Mouse (Mus musculus): ENCODE data around the gene Kcnj2.

Kcnj2 gene

DNA sequence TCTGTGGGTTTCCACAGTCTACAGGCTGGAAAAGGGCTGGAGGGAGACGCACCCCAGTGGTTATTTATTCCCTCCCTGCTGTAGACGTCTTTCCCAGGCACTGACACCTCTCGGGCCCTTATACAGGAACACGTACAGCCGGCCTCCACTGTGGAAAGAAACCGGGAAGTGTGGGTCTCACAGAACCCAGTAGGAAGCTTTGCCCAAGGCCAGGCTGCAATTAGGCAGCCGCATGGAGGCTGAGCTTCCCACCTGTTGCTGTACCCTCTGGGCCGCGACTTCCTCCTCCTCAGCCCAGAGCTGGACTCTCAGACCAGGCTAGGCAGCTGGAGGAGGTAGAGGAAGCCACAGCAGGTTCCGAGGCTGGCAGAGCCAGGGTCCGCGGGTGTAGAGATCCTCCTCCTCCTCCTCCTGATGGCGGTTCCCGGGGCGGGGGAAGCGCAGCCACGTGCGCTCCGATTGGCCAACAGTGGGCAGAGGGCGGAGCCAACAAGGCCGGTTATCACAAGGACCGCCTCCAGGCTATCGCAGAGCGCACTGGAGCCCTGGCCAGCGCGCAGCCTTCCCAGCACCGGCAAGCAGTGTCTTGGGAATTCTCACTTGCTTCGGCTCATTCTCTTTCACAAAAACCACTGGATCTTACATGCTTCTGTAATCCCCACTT is at the start of gene Kcnj2:
Gene Kcnj2 (plus strand): TSS at position 530 of the 664 bp plus-strand sequence.
- ATAC-seq (ENCODE audit: low TSS enrichment), result peak; percentile 91

DNA sequence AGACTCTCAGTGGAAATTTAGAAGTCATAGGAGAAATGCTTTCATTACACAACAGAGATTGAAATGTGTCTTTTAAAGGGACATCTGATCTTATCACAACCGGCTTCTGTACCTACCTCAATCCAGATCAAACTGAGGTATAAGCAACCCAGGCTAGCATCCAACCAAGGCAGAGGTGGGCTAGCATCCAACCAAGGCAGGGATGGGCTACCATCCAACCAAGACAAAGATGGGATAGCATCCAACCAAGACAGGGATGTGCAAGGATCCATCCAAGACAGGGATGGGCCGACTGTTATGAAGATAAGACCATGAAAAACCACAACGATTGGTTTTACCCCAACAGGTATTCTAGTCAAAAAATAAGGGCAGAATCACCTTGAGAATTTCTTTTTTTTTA is 49.8 kb upstream of the Kcnj2 start:
- ATAC-seq (ENCODE audit: low TSS enrichment), result no peak

DNA sequence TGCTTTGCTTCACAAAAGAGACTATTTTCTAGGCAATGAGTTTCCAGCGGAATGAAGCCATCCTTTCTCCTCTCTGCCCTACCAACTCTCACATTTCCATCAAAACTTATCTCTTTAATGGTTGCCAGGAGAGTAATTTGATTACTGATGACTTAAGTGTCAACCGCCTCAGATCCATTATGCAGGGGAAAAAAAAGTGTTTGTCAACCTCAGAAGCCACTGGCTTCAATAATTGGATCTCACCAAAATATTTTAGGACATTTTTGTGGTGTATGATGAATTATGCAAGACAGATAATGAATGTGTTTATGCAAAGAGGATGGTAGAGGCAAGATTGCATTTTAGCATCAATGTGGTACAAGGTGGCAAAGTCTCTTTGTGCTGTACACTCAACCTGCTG is 45.8 kb upstream of the Kcnj2 start:
- no peak for ATAC-seq (ENCODE audit: low TSS enrichment)

DNA sequence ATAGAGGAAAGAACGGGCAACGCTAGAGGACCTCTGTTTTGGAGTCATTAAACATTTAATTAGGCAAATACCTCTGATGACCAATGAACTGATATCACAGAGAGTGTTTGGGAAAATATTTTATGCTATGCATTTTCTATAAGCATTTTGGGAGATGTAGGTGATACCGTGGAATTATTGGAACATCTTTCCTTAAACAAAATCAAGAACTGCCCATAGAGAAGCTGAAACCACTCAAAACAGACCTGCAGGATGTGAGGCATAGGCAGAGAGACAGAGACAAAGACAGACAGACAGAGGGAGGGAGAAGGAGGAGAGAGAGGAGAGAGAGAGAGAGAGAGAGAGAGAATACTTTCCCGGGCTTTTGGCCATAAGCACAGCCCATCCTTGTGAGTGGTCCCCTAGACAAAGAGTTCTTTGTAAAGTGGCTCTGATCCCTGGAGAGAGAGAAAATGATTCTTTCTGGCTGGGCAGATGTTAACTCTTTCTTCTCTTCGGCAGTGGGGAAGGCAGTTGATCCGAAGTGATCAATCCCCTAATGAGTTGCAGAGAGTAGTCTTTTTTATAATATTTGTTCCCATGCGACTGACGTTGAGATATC is 43.2 kb upstream of the Kcnj2 start:
- no peak for ATAC-seq (ENCODE audit: low TSS enrichment)

DNA sequence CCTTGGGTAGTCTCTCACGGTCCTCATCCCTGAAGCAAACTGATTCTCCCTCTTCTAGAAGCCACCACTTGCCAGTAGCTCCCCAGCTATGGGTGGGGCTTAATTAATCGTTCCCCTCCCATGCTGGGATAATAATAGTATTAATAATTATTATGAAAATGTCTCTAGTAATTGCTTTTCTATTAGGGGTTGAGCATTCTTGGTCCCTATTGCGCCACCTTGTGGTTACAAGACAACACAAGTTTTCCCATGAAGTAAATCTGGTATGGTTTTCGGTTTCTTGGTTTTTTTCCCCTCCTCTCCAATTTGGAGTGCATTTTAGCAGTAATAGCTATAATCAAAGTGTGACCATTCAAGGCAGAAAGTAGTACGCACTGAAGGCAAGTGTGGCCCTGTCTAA is 23.8 kb upstream of the Kcnj2 start:
- no peak for ATAC-seq (ENCODE audit: low TSS enrichment)

DNA sequence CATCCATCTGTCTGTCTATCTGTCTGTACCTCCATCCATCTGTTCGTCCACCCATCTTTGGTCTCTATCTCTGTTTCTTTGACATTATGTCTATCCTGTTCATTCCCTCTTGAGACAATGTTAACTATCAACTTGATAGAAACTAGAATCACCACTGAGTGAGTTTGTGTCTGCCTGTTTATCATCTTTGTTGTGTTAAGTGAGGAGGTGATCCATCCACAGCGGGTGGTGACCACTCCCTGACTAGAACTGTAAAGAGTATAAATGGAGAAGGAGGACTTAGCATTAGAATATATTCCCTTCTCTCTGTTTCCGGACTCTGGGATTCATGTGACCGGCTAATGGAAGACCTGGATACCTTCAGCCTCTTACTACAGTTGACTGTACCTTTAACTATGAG is 22.7 kb upstream of the Kcnj2 start:
- ATAC-seq (ENCODE audit: low TSS enrichment), result no peak

DNA sequence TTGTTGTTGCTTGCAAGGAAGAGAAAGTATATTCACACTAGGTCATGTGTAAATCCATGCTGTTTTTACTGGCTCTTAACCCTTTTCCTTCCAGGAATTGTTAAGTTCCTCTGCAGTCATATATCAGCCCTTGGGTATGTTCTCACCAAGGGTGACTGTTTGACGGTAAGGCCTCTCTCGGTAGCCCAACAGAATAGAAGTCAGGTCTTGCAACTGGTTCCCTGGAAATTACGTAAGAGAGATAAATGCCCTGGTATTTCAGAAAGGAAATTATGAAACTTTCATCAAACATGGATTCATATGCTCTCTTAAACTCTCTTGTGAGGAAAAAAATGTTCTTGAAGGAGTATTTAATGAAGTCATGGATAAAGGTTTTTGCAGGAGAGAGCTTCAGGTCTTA is 11.7 kb upstream of the Kcnj2 start:
- no peak for ATAC-seq (ENCODE audit: low TSS enrichment)

DNA sequence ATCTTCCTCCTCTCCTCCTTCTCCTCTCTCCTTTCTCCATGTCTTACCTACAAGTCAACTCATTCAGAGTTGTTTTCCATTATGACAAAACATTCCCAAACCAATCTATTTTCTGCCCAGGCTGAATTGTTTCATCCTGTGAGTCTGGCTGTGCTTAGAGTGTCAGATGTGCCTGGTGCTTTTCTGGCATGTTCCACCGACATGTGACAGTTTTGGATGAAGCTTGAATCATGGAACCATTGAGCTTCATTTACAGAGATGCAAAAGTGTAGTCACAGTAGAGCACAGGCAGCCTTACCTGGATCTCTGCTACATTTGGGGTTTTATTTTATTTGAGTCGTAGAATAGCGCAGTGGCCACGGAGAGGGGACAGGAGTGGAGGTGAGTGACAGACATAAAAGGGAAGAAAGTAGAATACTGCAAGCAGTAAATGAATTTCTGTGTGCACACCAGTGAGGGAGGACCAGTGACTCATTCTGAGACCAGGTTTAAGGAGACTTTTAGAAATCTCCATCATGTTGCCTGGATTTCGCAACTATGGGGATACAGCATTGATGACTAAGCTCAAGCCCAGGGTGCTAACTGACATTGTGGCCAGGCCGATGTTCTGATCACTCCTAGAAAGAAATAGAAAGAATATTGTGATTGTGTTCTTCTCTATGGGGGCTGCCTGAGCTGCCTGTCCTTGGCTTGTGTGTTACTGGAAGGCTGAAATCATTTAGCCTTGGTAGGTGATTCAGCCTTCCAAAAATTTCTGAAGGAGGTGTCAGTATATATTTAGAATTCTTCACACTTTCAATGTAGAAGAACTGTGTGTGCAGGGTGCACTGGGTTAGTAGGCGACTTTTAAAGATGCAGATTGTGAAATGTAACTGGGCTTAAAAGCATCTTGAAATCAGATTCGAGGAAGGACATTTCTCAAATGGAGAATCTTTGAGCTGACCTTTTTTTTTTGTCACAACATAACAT is 10.8 kb upstream of the Kcnj2 start:
- peak; percentile 86 for ATAC-seq (ENCODE audit: low TSS enrichment)

DNA sequence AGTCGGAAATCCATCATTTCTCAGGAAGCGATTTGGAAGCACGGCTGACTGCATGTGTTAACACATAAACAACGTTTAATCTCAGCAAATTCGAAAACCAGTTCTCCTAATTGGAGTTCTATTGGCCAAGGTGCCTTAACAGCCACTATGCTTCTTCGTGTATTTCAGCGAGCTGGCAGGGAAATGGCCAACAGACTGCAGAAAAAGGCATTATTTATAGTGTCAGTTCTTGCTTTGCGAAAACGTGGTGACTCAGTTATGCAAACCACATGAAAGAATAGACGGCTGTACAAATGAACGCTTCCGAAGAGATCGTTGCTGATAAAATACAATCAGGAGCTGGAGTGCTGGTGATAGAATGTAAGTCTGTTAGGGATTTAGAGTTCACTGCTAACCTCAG is 9.9 kb upstream of the Kcnj2 start:
- ATAC-seq (ENCODE audit: low TSS enrichment), result peak; percentile 48

DNA sequence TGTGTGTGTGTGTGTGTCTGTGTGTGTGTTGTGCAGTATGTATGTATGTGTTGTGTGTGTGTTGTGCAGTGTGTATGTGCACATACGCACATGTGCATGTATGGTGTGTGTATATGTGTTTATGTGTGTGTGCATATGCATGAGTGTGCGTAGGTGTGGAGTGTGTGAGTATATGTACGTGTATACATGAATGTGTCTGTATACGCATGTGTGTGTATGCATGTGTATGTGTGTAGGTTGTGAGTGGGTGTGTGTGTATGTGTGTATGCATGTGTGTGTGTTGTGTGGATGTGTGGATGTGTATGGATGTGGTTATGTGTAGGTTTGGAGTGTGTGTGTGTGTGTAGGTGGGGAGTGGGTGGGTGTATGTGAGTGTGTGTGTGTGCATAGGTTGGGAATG is 8.5 kb upstream of the Kcnj2 start:
- no peak for ATAC-seq (ENCODE audit: low TSS enrichment)

DNA sequence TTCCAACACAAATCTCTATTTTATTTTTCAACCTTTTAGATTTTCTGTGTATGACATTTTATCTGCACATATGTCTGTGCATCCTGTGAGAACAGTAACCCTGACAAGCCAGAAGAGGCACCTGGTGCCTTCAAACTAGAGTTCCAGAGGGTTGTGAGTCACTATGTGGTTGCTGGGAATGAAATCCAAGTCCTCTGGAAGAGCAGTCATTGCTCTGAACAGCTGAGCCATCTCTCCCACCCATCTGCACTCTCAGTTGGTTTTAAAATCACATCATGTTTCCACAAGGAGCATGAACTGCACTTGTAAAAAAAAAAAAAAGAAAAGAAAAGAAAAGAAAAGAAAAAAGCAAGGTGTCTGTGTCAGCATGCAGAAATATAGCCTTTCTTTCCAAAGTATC is 6.5 kb upstream of the Kcnj2 start:
- ATAC-seq (ENCODE audit: low TSS enrichment), result no peak

DNA sequence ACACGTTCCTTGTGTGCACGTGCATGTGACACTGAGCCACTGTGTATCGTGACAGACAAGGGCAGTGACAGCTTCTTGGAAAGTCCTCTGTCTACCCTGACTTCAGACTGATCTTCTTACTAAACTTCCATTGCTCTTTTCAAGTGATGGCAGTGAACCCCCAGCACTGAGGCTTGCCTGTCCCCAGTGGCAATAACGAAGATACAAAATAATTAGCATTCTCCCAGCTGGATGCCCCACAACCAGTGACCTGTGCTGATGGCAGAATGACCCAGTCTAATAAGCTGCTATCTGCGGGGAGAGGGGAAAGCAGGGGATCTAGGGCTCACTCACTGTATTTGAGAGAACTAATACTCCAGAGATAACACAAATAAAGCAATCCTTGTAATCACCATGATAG is 5.7 kb upstream of the Kcnj2 start:
- no peak for ATAC-seq (ENCODE audit: low TSS enrichment)

DNA sequence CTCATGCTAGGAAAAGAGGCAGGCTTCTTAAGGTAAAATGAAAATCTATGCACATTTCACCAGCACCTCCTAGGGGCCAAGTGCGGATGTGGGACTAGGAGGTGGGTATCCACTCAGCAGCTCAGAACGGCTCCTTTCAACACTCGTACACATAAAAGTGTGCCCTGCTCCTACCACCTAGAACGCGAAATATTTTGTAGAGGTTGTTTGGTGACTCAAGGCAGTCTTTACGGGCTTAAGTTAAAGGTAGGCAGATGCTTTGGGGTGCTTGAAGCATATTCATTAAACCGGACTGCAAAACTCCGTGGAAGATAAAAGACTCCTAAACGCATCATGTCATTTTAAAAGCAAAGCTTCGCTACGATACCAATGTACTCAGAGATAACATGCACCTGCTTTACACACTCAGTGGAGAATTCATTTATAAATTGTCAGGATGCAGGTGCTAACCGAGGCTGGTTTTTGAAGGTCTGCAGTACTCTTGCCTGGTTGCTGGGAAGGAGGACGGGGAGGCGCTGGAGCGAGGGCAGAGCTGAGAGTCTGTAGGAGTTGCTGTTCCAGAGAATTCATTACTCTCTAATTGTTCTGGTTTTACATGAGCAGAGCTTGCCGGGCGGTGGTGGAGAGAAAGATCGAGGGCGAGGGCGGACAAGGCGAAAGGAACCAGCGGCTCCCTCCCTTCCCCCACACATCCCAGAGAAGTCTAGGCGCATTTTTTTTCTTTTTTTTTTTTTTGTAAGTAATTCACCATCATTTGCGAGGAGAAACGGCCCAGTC is 1.0 kb upstream of the Kcnj2 start:
- peak; percentile 60 for ATAC-seq (ENCODE audit: low TSS enrichment)

DNA sequence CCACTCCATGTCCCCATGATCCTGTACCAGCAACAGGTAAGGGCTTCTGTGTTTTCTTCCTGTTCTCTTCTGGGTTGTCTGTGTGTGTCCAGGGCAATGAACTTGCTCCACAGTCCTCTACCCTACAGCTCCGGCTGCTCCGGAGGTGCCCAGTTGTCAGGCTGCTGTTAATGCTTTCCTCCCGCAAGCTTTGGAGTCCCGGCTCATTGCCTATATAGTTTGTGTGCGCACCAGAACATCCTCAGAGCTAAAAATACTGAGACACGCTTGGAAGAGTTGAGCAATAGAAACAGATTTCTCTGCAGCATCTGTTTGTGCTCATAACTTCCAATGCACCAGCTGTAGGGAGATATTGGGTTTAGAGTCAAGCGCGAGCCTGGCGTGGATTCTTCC is 331 bp downstream of the Kcnj2 start:
- peak; percentile 30 for ATAC-seq (ENCODE audit: low TSS enrichment)

DNA sequence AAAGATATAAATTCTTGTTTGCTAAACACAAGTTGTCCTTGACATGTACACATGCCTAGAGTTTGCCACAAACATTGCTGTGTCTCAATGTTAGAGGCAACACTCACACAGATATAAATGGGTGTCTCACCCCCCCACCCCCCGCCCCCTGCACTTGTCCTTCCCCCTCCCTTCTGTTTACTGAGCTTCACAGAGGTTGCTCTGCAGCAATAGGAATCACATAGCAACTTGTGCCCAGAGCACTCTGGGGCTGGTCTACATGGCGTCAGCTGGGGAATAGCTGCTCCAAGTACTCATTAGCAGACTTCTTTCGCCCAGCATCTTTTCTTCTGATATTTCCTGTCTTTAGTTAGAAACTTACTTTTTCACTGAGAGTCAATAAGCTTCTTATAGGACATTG is 1.8 kb downstream of the Kcnj2 start:
- ATAC-seq (ENCODE audit: low TSS enrichment), result no peak

DNA sequence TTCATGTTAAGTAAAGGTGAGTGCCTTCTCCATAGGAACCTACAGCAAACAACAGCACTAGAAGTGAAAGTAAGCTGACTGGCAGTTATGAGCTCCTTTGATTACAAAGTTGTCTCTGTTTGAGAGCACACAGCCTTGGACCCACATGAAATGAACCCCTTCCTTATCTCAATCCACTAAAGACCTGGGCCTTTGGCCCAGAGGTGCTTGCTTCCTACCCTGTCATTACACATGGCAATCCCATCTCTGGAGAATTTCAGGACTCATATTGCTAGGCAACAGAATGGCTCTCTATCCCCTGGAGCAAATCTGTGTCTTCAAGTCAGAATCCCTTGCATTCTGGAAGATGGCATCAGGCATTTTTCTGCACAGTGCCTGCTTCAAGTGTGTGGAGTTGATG is 4.5 kb downstream of the Kcnj2 start:
- ATAC-seq (ENCODE audit: low TSS enrichment), result no peak

DNA sequence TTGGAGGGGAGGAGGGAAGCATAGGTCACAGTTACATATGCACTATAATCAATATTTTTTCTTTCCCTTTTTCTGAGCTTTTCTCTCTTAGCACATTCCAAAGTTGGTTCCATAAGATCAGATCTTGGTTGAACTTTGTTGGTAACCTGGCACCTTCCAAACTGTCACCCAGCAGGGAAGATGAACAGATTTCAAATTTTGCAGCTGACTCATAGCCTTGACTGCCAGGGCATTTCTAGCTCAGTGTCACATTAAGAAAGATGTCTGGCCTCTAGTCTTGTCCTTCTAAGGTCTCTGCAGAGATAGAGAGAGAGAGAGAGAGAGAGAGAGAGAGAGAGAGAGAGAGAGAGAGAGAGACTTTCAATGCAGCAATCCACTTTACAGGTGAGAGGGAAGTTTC is 8.2 kb downstream of the Kcnj2 start:
- no peak for ATAC-seq (ENCODE audit: low TSS enrichment)

DNA sequence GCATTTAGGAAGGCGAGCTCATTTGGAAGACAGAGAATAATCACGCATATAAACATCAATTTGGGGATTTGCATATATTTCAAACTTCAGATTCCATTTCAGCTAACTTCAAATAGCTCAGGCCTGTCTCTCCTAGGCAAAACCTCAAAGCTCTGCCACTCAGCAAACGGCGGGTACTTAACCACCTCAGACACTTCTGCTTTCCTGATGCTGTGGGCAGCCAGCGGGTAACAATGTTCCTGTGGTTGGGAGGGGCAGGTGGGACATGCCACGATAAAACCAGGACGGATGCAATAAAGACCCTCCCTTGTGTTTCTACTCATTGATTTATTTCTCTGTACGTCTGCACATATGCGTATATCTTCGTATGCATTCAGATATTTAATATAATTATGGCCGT is 12.1 kb downstream of the Kcnj2 start:
- no peak for ATAC-seq (ENCODE audit: low TSS enrichment)

DNA sequence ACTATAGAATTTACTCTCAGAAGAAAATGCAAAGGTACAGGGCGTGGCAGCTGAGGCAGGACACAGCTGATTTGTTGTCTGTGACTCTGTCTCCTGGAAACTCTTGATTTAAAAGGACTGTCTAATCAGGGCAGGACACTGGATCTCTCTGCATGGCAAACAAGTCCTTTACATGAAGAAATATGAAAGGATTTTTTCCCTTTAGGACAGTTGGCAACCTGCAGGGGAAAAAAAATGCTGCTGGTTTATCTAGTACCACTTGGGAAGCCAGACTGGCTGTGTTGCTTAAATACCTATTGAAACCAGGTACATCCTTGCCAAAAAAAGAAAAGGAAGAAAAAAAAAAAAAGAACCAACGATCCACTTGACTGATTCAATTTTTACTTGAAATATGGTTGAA is 17.0 kb downstream of the Kcnj2 start:
- ATAC-seq (ENCODE audit: low TSS enrichment), result no peak

DNA sequence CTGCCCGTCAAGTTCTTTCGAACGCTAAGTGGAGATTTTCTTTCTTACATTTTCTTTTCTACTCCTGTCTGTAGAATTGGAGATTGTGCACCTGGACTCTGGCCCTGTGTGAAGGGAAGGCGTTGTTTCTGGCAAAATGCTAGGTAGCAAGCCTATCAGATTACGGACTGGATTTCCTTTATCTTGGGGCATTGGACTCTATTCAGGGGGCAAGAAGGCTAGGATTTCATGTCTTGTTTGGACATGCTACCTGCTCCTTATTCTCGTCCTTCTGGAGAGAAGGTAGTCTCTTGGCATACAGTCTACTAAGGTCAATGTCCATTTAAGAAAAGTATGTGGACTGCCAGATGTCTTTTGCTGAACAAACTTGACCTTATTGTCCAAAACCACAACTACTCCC is 21.0 kb downstream of the Kcnj2 start:
- ATAC-seq (ENCODE audit: low TSS enrichment), result no peak

DNA sequence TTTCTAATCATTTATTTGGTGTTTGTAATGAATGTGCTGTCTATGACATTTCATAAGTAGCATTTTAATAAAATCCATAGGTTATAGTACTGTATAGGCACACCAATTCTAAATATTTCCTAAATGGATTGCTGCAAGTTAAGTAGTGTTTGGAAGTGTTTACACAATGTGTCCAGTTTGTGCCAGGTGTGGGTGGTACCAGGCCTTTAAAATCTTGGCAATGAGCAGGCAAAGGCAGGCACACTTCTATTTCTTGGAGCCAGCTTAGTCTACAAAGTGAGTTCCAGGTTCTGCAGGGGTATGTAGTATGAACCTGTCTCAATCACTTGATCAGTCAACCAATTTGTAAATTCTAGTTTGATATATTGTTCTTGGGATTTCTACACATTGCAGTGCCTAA is 22.3 kb downstream of the Kcnj2 start:
- ATAC-seq (ENCODE audit: low TSS enrichment), result no peak

DNA sequence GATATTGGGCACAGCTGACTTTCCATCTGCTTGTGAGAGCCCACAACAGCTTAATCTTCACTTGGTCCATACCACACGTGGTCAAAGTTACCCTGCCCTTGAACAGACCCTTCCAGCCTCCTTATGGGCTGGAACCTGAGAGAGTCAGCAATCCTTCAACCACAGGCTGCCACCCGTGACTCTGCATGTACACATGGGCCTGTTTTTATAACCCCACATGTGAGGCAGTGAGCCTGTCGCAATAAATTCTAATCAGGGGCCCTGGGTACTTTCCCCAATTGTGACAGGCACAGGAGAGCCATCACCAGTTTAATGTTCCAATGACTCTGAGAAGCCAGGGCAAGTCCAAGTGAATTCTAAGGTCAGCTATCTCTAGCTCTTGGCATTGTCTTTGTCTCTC is 22.8 kb downstream of the Kcnj2 start:
- no peak for ATAC-seq (ENCODE audit: low TSS enrichment)

All from frontal cortex, adult (tissue).